Mouse (Mus musculus): ENCODE data around the gene Usp21.

GRCm38 (mm10) chr1:171232800-171233730 lies 54.7 kb downstream of the Usp21 start:
- TF ChIP-seq CTCF (IDR thresholded peaks at IDR 0.05; ENCODE audit: low read depth, low read length) (no peak), POLR2A (IDR thresholded peaks at IDR 0.05; ENCODE audit: insufficient read depth, low read length) (no peak)
